Mouse (Mus musculus) left cerebral cortex, adult 18-20 months (tissue): Measurements from ENCODE around the gene Gm11733. TPM values are rescaled to one million over a fixed set of nuclear protein-coding genes. Genes with fewer than 3 reads are reported as not detected.

Experiments
- DNase-seq, 2 experiments: peaks; one replicate each; pipeline ENCODE4 v3.0.0; 2021 to 2022; ENCODE audit warnings: low spot score in 2 of 2, mixed read lengths in 1 of 2
- total RNA-seq, 2 experiments: library from RNA; stranded (reverse); gene quantifications; 2 replicates each; pipeline ENCODE4 v1.2.3; 2021

Gene Gm11733
- total RNA-seq, 2 experiments from 2014 or later, result 0.19 TPM; not detected in 1

DNA sequence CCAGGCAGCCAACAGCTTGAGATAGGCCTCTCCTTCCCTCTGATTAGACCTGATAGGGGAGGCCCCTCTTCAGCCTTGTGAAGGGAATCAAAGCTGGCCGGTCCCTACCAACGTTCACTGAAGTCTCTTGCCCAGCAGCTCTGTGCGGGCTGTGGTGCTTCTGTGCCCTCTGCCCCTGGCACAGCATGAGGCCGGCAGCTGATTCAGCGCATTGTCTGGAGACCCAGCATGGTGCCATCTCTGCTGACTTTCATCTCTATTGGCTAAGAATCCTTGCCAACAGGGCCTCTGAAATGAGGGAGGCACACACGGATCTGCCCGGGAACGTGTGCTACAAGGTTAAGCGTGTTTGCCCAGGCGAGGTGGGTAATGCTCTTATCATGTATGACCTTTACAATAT, 48.2 kb downstream of the Gm11733 start:
- DNase-seq, result no peak

DNA sequence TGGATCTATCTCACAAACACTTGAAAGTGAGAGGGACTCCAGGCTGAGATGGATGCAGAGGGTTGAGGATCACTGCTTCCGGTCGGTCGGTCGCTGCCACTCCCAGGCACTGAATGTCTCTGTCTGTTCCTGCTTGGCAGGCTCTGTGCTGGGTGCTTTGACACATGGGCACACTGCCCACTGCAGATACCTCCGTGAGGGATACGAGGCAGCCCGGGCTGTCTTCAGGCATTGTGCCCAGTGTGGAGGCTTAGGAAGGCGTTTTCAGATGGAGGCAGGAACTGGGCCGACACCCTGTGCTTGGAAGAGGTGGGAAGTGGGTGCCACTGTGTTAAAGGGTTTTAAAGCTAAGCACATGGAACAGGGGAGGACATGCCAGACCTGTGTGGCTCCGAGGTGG, 50.7 kb downstream of the Gm11733 start:
- DNase-seq, result peak; percentile 78 to 86

DNA sequence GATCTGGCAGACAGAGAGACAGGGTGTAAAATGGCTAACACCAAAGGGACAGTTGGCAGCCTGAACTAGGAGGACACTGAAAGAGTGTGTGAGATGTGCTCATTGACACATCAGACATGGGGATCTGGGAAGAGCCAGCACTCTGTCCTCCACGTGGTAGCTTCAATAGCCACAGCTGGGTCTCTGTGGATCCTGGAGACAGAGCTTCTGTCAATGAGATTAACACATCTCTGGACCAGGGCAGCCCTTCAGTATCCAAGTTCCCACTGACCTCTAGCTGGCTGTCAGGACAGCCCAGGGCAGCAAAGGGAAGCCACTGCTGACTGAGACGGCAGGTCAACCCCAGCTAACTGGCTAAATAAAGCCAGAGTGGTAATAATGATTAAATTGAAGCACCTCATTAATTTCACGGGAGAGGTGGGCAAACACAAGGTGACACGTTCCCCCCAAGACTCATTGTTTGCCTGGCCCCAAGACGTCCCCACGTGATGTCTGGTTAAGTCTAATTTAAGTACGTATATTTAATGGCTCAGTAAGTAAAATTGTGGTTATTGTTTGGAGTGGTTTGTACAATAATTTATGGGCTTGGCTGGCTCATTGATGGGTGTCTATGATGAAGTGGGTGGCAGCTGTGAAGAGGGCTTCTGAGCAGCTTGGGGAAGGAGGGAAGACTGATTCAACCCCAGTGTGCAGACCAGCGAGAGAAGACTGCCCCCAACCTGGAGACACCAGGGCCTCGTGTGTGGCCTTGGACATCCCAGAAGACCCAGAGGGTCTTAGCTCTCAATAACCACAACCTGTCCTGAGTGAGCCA, 51.5 kb downstream of the Gm11733 start:
- DNase-seq, result no peak

DNA sequence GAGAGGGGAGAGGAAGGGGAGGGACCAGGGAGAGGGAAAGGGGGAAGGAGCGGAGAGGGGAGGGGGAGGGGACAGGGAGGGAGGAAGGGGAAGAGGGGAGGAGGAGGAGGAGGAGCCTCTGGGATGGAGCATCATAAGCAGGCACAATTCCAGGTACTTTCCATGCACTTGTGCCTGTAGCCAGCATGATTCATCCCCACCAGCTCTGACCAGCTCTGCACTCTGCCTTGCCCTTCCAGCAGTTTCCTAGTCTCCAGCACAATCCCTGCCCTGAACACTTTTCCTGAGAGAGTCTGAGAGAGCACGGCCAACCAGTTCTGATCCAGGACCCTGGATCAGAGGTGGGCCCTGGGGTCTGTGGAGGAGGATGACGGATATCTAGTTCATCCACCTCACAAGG, 52.4 kb downstream of the Gm11733 start:
- DNase-seq, result peak in 1 of 2 experiments; percentile 14

Other genes starting within 250 kb of the Gm11733 start
- gene Tnrc6c, start 169.9 kb downstream of the Gm11733 start, total RNA-seq, result 10 to 100 TPM; 53.3 to 54.9 TPM